In genomic region chr8:70500386-70501301, GRCm38 (mm10) we compare ENCODE assay signal across 8 mouse cellular contexts. TPM values are rescaled to one million over a fixed set of nuclear protein-coding genes. Genes with fewer than 3 reads are reported as not detected.
DNase-seq lines count a peak whose midpoint lies in the region; ATAC-seq and TF ChIP-seq lines count a peak whose summit lies in the region.

No protein-coding gene starts in this region.

- H3K4me3 ChIP-seq in E14TG2a.4 (replicated peaks; ENCODE audit: low read length) = peak overlapping the region; percentile 61
- no peak overlapping the region for H3K4me3 ChIP-seq in forebrain, embryonic 11.5 days (ENCODE audit: low read depth, low read length)
- peak overlapping the region; percentile 12; the same call in 1 of the 2 replicates for H3K4me3 ChIP-seq in limb, embryonic 13.5 days

- DNase-seq in gastrocnemius, postnatal 10 days = peak; percentile 10
- no peak for DNase-seq in gastrocnemius, adult 18-20 months (ENCODE audit: low spot score)
- peak; percentile 74 for DNase-seq in forebrain, embryonic 11.5 days (ENCODE audit: low spot score)
- DNase-seq in adrenal gland, adult 2 months = no peak
- DNase-seq in gastrocnemius, postnatal 36 days = no peak

- H3K27ac ChIP-seq in forebrain, embryonic 11.5 days (ENCODE audit: low read depth, low read length) = no peak overlapping the region
- no peak overlapping the region for H3K27ac ChIP-seq in limb, embryonic 13.5 days

- TF ChIP-seq CTCF in E14TG2a.4 (conservative IDR thresholded peaks at IDR 0.05; ENCODE audit: low read length) = no peak

- peaks cover 87% of the 10 kb centered on the region for H3K27me3 ChIP-seq in E14TG2a.4 (ENCODE audit: insufficient read depth, low read length)
- peaks cover 76% of the 10 kb centered on the region for H3K27me3 ChIP-seq in forebrain, embryonic 11.5 days (ENCODE audit: control insufficient read depth, insufficient read depth, low read length)
- peaks cover 62% of the 10 kb centered on the region for H3K27me3 ChIP-seq in limb, embryonic 13.5 days

- no peak for ATAC-seq in forebrain, embryonic 11.5 days (replicated peaks; ENCODE audit: low FRiP score)
- no peak for ATAC-seq in limb, embryonic 13.5 days (ENCODE audit: low FRiP score, low read depth)
- peak; percentile 33; the same call in 1 of the 2 replicates for ATAC-seq in neutrophil, adult 5-6 weeks (ENCODE audit: extremely low read depth, insufficient number of reproducible peaks, low FRiP score, poor library complexity, severe bottlenecking)

- peaks cover 66% of the 10 kb centered on the region for H3K4me1 ChIP-seq in E14TG2a.4 (replicated peaks; ENCODE audit: low read depth, low read length)
- H3K4me1 ChIP-seq in forebrain, embryonic 11.5 days (replicated peaks; ENCODE audit: control insufficient read depth, insufficient read depth, low read length) = peaks cover 7% of the 10 kb centered on the region
- peaks cover 75% of the 10 kb centered on the region for H3K4me1 ChIP-seq in limb, embryonic 13.5 days

- no peaks in the 10 kb centered on the region for H3K9me3 ChIP-seq in E14TG2a.4 (ENCODE audit: low read length)
- H3K9me3 ChIP-seq in forebrain, embryonic 11.5 days (ENCODE audit: control insufficient read depth, low read length) = no peaks in the 10 kb centered on the region
- H3K9me3 ChIP-seq in limb, embryonic 13.5 days = no peaks in the 10 kb centered on the region

- H3K9ac ChIP-seq in forebrain, embryonic 11.5 days (ENCODE audit: low read length) = no peak overlapping the region
- H3K9ac ChIP-seq in limb, embryonic 13.5 days = no peak overlapping the region

- WGBS in forebrain, embryonic 11.5 days = 6% methylated on average over 39 of the region's 39 CpGs
- whole genome bisulfite sequencing in limb, embryonic 13.5 days = 12% methylated on average over 39 of the region's 39 CpGs

- peak overlapping the region; percentile 26 for H3K4me2 ChIP-seq in forebrain, embryonic 11.5 days (ENCODE audit: low read depth, low read length, severe bottlenecking)
- peak overlapping the region; percentile 50 for H3K4me2 ChIP-seq in limb, embryonic 13.5 days (replicated peaks)

- H3K36me3 ChIP-seq in E14TG2a.4 (ENCODE audit: insufficient read depth, low read length) = peaks cover 23% of the 10 kb centered on the region
- H3K36me3 ChIP-seq in forebrain, embryonic 11.5 days (ENCODE audit: control insufficient read depth, insufficient read depth, low read length) = no peaks in the 10 kb centered on the region
- H3K36me3 ChIP-seq in limb, embryonic 13.5 days = 0 out of 2 replicates have a peak, but pooled peaks cover 3% of the 10 kb centered on the region

- intact Hi-C loops in gastrocnemius, postnatal 36 days (cut with DNase I) = no loop called here

RNA-seq across cellular contexts. Expression of gene Rex1bd, which starts 5.9 kb away (rescaled TPM):
- 100 to 1,000 TPM; 120 to 129 TPM for total RNA-seq in gastrocnemius, postnatal 10 days (2021)
- total RNA-seq in gastrocnemius, adult 18-20 months (2021) = 100 to 1,000 TPM; 170 TPM
- 113 and 123 TPM in 2 replicates for polyA plus RNA-seq in forebrain, embryonic 11.5 days (2014; fragmentation: Nextera tagmentation; extraction: Ambion mirVana)
- 139 and 148 TPM in 2 replicates for polyA plus RNA-seq in limb, embryonic 13.5 days (2015; fragmentation: Nextera tagmentation; extraction: Ambion mirVana)
- 12.4 and 29.8 TPM in 2 replicates for total RNA-seq in neutrophil, adult 5-6 weeks (2017)
- total RNA-seq in adrenal gland, adult 2 months (2021) = 100 to 1,000 TPM; 148 to 164 TPM
- polyA plus RNA-seq in adrenal gland, adult 2 months (2012; rRNA removed) = 327 and 373 TPM in 2 replicates
- 100 to 1,000 TPM; 126 to 128 TPM for total RNA-seq in gastrocnemius, postnatal 36 days (2021)

RNA-seq across cellular contexts. Expression of gene Crlf1, which starts 7.7 kb away (rescaled TPM):
- 1 to 10 TPM; 2.8 to 3.4 TPM for total RNA-seq in gastrocnemius, postnatal 10 days (2021)
- total RNA-seq in gastrocnemius, adult 18-20 months (2021) = 1 to 10 TPM; 2.8 to 2.9 TPM
- 4.9 and 10.9 TPM in 2 replicates for polyA plus RNA-seq in forebrain, embryonic 11.5 days (2014; fragmentation: Nextera tagmentation; extraction: Ambion mirVana)
- polyA plus RNA-seq in limb, embryonic 13.5 days (2015; fragmentation: Nextera tagmentation; extraction: Ambion mirVana) = 83.3 and 85.0 TPM in 2 replicates
- total RNA-seq in neutrophil, adult 5-6 weeks (2017) = not detected in 2 replicates
- total RNA-seq in adrenal gland, adult 2 months (2021) = 1 to 10 TPM in 1 of 2 experiments, under 1 TPM in 1; 0.58 to 1.4 TPM
- 0.58 and 1.2 TPM in 2 replicates for polyA plus RNA-seq in adrenal gland, adult 2 months (2012; rRNA removed)
- total RNA-seq in gastrocnemius, postnatal 36 days (2021) = 1 to 10 TPM; 3.4 to 3.8 TPM

RNA-seq across cellular contexts. Expression of gene Uba52, which starts 10.0 kb away (rescaled TPM):
- total RNA-seq in gastrocnemius, postnatal 10 days (2021) = 1,000 to 10,000 TPM; 1,232 to 1,261 TPM
- 100 to 1,000 TPM; 841 to 913 TPM for total RNA-seq in gastrocnemius, adult 18-20 months (2021)
- 715 TPM in 2 replicates for polyA plus RNA-seq in forebrain, embryonic 11.5 days (2014; fragmentation: Nextera tagmentation; extraction: Ambion mirVana)
- polyA plus RNA-seq in limb, embryonic 13.5 days (2015; fragmentation: Nextera tagmentation; extraction: Ambion mirVana) = 856 and 861 TPM in 2 replicates
- total RNA-seq in neutrophil, adult 5-6 weeks (2017) = 720 and 1,162 TPM in 2 replicates
- total RNA-seq in adrenal gland, adult 2 months (2021) = 1,000 to 10,000 TPM; 1,627 to 1,685 TPM
- 619 and 1,322 TPM in 2 replicates for polyA plus RNA-seq in adrenal gland, adult 2 months (2012; rRNA removed)
- 100 to 1,000 TPM; 787 to 802 TPM for total RNA-seq in gastrocnemius, postnatal 36 days (2021)

RNA-seq across cellular contexts. Expression of gene Tmem59l, which starts 13.5 kb away (rescaled TPM):
- total RNA-seq in gastrocnemius, postnatal 10 days (2021) = under 1 TPM; 0.18 to 0.26 TPM
- total RNA-seq in gastrocnemius, adult 18-20 months (2021) = not detected
- polyA plus RNA-seq in forebrain, embryonic 11.5 days (2014; fragmentation: Nextera tagmentation; extraction: Ambion mirVana) = 10.4 and 10.6 TPM in 2 replicates
- 24.2 and 26.6 TPM in 2 replicates for polyA plus RNA-seq in limb, embryonic 13.5 days (2015; fragmentation: Nextera tagmentation; extraction: Ambion mirVana)
- not detected in 2 replicates for total RNA-seq in neutrophil, adult 5-6 weeks (2017)
- total RNA-seq in adrenal gland, adult 2 months (2021) = 10 to 100 TPM; 16.8 to 24.3 TPM
- polyA plus RNA-seq in adrenal gland, adult 2 months (2012; rRNA removed) = 42.9 and 55.8 TPM in 2 replicates
- not detected for total RNA-seq in gastrocnemius, postnatal 36 days (2021)

RNA-seq across cellular contexts. Expression of gene Klhl26, which starts 23.9 kb away (rescaled TPM):
- 1 to 10 TPM; 6.3 to 7.4 TPM for total RNA-seq in gastrocnemius, postnatal 10 days (2021)
- total RNA-seq in gastrocnemius, adult 18-20 months (2021) = 1 to 10 TPM; 7.7 to 8.3 TPM
- polyA plus RNA-seq in forebrain, embryonic 11.5 days (2014; fragmentation: Nextera tagmentation; extraction: Ambion mirVana) = 17.5 and 19.5 TPM in 2 replicates
- 29.0 and 30.3 TPM in 2 replicates for polyA plus RNA-seq in limb, embryonic 13.5 days (2015; fragmentation: Nextera tagmentation; extraction: Ambion mirVana)
- total RNA-seq in neutrophil, adult 5-6 weeks (2017) = 5.0 and 5.8 TPM in 2 replicates
- 10 to 100 TPM; 21.7 to 25.8 TPM for total RNA-seq in adrenal gland, adult 2 months (2021)
- polyA plus RNA-seq in adrenal gland, adult 2 months (2012; rRNA removed) = 119 and 121 TPM in 2 replicates
- total RNA-seq in gastrocnemius, postnatal 36 days (2021) = 1 to 10 TPM; 6.8 to 7.5 TPM

Comparison
In these comparisons a context has a peak if more than half of its experiments do, and no peak if none do; other contexts are left out.
1. DNase-seq: peak in gastrocnemius, postnatal 10 days (single experiment) and forebrain, embryonic 11.5 days (single experiment); none in gastrocnemius, adult 18-20 months (single experiment), adrenal gland, adult 2 months (single experiment) and gastrocnemius, postnatal 36 days (0 of 2).